Mouse (Mus musculus) activated CD4-positive, CD25-positive, alpha-beta regulatory T cell, adult 4 months (primary cell): ENCODE measurements around the gene Snx12. TPM values are rescaled to one million over a fixed set of nuclear protein-coding genes. Genes with fewer than 3 reads are reported as not detected.
"Not testable (repeated sequence)": the region's sequence is repeated elsewhere in the genome, so short reads cannot be mapped to it uniquely, and the experiment has no call there.

ENCODE experiments used
- ATAC-seq: one replicate; pipeline ENCODE4 v1.8.0; 2017
- polyA plus RNA-seq, 2 experiments: library from polyadenylated mRNA; unstranded; fragments of 100-300 nt; shearing (Covaris generic); gene quantifications; one replicate each; pipeline ENCODE4 v1.2.1; 2017

Snx12 gene
- polyA plus RNA-seq, 2 experiments from 2014 or later = 53.4 to 57.9 TPM

- ATAC-seq = peak; percentile 60
Observed at GRCm38 (mm10) chrX:101131992-101132791, 90.2 kb downstream of the Snx12 start.

- no peak for ATAC-seq
Observed at GRCm38 (mm10) chrX:101131001-101131400, 91.4 kb downstream of the Snx12 start.

GRCm38 (mm10) chrX:101128559-101128958 is 93.8 kb downstream of the Snx12 start:
- peak; percentile 63 for ATAC-seq

- no peak for ATAC-seq
Observed at GRCm38 (mm10) chrX:101126977-101127376, 95.4 kb downstream of the Snx12 start.

GRCm38 (mm10) chrX:101126474-101126955 is 95.8 kb downstream of the Snx12 start:
- no peak for ATAC-seq

GRCm38 (mm10) chrX:101120546-101120945 is 101.8 kb downstream of the Snx12 start:
- no peak for ATAC-seq

GRCm38 (mm10) chrX:101085920-101086319 is 136.4 kb downstream of the Snx12 start, which contains the start of gene Slc7a3:
Gene Slc7a3, minus strand, starts transcription at chrX:101086020.
- ATAC-seq = no peak

GRCm38 (mm10) chrX:101085211-101085610 is 137.2 kb downstream of the Snx12 start:
- not testable (repeated sequence) for ATAC-seq

GRCm38 (mm10) chrX:101084192-101084591 is 138.2 kb downstream of the Snx12 start:
- ATAC-seq = no peak

GRCm38 (mm10) chrX:101065245-101065644 is 157.1 kb downstream of the Snx12 start:
- no peak for ATAC-seq

- no peak for ATAC-seq
Observed at GRCm38 (mm10) chrX:101063503-101063902, 158.9 kb downstream of the Snx12 start.

- ATAC-seq = no peak
Observed at GRCm38 (mm10) chrX:101059541-101059940, 162.8 kb downstream of the Snx12 start, which contains the start of gene Tex11. Gene Tex11, minus strand, starts transcription at chrX:101059667.

Other genes starting within 250 kb of the Snx12 start
- gene Tex11, start 162.9 kb downstream of the Snx12 start, polyA plus RNA-seq = under 1 TPM in 1 of 2 experiments, not detected in 1; 0.15 TPM
- not detected for gene Slc7a3, start 136.5 kb downstream of the Snx12 start, polyA plus RNA-seq
- 1 to 10 TPM; 3.5 to 4.3 TPM for gene Foxo4, start 32.0 kb upstream of the Snx12 start, polyA plus RNA-seq
- 1 to 10 TPM; 2.8 to 3.5 TPM for gene Gm614, start 41.4 kb upstream of the Snx12 start, polyA plus RNA-seq
- 1,000 to 10,000 TPM; 1,410 to 1,592 TPM for gene Il2rg, start 45.7 kb upstream of the Snx12 start, polyA plus RNA-seq
- not detected for gene Gm20489, start 46.5 kb upstream of the Snx12 start, polyA plus RNA-seq
- gene Med12, start 51.5 kb upstream of the Snx12 start, polyA plus RNA-seq = 10 to 100 TPM; 61.4 to 95.8 TPM
- under 1 TPM in 1 of 2 experiments, not detected in 1; 0.33 TPM for gene Nlgn3, start 76.6 kb upstream of the Snx12 start, polyA plus RNA-seq
- gene Gjb1, start 153.8 kb upstream of the Snx12 start, polyA plus RNA-seq = not detected
- gene Zmym3, start 198.3 kb upstream of the Snx12 start, polyA plus RNA-seq = 10 to 100 TPM in 1 of 2 experiments, 1 to 10 TPM in 1; 9.2 to 15.3 TPM
- gene Nono, start 206.8 kb upstream of the Snx12 start, polyA plus RNA-seq = 100 to 1,000 TPM; 322 to 342 TPM
- gene Itgb1bp2, start 226.5 kb upstream of the Snx12 start, polyA plus RNA-seq = 1 to 10 TPM in 1 of 2 experiments, under 1 TPM in 1; 0.61 to 1.0 TPM